Mouse (Mus musculus): ENCODE results near the gene Cenpn.

The Cenpn gene

DNA sequence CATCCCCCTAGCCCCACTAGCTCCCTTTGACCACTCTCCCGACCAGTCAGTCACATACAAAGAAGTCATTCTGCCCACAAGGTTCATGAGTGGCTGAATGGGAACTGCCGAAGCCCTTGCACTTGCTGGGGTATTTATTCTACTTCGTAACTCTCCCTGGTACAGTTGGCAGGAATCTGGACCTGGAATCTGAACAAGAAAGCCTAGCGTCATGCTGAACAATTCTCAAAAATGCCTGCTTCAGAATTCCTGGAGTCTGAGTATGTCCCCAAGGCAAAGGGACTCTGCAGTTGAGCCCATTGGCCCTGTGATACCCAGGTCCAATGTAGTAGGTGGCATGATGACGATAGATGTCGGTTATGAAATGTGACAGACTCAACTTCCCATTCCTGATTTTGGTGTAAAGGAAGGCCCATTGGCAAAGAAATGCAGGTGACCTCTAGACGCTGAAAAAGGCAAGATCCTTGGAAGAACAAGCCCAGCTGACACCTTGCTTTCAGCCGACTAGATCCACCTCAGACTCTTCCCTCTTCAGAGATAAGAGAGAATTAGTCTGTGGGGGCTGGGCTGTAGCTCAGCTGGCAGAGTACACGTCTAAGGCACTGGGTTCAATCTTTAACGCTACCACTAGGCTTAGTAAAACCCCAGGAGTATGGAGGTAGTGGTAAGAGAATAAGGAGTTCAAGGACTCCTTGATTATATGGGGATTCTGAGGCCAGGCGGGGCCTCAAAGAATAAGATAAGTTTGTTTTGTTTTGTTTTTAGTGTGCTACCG is 20.9 kb downstream of the Cenpn start:
- DNase-seq (ENCODE audit: low read depth, low spot score): peak; percentile 14

DNA sequence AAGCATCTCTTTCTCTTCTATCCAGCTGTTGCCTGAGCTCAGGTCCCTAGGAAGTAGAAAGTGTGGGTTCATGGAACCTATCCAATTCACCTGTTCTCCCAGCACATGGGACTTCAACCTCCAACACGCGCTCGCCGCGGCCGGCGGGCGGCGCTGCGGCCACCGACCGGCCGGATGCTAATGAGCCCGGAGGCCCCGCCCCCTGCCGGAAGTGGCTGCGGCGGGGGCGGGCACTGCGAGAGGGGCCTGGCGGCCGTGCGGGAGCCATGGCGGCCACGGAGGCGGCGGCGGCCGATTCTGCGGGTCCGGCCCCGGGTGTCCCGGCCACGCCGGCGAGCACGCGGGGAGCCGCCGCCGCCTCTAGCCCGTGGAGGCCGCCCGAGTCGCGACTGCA is 21.6 kb downstream of the Cenpn start, which contains the start of gene Atmin:
TSS of gene Atmin (plus strand) at position 233 of the 394 bp plus-strand sequence.
- DNase-seq (ENCODE audit: low read depth, low spot score): peak; percentile 87

DNA sequence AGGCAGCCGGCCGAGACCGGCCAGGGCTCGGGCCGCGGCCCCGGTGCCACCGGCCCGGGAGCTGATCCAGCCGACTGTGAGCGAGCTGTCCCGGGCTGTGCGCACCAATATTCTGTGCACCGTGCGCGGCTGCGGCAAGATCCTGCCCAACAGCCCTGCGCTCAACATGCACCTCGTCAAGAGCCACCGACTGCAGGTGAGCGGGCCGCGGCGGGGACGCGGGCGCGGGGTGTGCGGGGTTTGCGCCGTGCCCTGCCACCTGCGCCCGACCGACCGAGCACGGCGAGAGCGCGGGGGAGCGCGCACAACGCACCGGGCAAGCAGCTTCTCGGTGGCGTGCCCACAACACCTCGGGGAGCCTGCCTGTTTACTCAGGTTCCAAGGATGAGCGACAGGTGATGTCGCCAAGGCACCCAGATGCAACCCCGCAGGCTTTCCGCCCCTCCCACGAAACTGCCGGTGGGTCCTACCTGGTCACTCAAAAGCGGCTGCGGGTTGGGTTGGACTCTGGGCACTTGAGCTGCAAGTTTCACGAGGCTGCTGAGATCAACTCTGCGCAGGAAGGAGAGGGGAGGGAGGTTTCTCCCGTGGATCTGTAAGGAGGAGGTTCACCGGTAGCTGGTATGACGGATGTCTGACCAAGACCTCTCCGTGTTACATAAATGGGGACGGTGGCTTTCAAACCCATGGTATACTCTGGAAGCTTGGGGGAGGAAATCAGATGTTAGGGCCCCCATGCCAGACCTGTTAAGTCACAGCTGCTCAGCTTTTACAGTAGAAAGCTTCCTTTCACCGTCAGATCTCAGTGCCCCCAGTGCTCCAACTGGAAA is 22.2 kb downstream of the Cenpn start:
- DNase-seq (ENCODE audit: low read depth, low spot score): peak; percentile 51

DNA sequence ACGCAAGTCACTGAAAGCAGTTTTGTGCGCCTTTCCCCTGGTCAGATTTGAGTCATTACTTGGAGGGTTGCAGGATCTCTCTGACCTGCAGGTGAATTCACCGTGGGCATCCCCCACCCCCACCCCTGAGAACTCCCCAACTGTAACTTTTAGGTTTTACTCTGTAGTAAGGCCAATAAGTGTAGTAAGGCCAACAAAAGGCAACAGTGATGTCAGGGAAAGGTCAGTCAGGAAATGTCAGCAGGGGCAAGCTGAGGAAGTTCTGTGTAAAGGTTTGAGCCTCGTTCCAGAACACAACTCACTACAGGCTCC is 22.8 kb downstream of the Cenpn start:
- no peak for DNase-seq (ENCODE audit: low read depth, low spot score)

DNA sequence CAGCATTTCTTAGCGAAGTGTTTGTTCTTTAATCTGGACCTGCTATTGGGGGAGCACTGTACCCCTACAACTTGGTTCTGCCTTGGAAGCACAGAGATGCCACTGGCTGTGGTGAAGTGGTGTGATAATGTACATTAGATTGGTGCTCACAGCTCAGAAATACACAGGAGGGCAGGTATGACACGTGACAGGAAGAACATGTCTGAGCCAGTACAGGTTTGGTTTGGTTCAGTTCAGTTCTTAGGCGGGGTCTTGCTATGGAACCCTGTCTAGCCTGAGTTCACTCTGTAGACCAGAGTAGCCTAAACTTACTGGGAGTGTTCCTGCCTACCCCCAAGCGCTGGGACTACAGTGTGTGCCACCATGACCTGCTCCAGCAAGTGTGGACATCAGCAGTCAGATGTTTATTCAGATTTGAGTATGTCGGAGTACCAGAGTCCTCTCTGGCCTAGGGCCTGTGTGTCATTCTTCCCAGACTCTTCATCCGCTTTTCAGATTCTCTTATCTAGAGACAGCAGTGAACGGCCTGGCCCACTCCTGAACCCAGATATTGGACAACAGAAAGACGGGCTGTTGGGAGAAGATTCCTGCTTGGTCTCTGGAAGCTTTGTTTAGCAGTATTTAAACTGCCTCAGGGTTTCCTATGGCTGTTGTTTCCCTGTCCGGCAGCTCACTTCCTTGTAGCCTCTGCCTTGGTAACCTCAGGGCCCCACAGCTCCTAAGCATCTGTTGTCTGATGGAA is 23.8 kb downstream of the Cenpn start:
- peak; percentile 16 for DNase-seq (ENCODE audit: low read depth, low spot score)

DNA sequence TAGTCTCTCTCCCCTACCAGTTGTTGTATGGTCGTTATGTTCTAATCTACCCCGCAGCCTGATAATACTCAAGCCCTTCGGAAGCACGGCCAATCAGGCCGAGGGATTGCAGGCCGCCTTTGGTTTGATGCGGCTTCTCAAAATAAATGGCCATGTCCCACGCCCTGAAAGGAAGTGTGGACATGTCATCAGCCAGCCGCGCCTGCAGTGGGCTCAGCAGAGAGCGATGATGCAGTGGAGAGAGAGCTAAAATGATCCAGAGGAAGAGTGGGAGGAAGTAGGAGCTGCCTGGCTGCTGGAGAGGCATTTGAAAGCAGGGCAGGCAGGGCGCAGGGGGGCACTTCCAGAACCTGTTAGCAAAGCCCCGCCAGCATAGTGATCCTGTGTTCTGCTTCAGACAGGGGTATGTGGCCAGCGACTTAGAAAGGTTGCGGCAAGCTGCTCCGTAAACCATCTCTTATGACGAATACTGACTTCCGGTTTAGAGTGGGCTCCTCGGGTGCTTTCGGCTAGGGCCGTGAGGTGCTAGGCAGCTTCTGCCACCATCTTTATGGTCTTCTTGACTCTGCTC is 24.8 kb downstream of the Cenpn start:
- peak; percentile 70 for DNase-seq (ENCODE audit: low read depth, low spot score)

DNA sequence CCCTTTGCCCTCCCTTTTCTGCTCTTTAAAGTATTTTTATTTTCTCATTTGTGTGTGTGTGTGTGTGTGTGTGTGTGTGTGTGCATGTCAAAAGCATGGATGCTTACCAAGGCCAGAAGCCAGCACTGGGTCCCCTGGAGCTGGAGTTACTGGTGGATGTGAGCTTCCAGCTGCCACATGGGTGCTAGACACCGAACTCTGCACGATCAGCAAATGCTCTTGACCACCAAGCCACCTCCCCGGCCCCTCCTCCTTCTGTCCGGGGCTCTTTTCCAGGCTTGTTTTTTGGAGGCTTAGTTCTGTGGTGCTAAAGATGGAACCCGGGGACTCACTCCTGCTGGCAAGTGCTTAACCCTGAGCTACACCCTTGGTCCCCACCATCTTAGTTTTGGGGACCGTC is 25.3 kb downstream of the Cenpn start:
- DNase-seq (ENCODE audit: low read depth, low spot score): no peak

DNA sequence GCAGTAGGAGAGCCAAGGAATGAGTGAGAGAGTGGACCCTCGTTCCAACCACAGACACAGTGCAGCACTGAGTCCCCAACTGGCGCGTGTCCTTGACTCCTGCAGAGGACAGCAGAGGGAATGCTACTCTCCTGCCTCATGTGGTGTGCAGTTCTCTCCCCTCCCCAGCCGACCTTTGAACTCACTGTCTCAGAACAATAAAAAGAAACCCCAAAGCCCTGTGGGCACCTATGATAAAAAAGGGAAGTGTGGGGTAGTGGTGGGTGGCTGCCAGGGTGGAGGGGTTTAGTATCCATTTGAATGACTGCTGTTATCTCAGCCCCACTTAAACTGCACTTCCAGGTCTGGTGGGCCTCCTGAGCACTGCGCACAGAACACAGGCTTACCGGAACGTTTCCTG is 26.1 kb downstream of the Cenpn start:
- DNase-seq (ENCODE audit: low read depth, low spot score): no peak

DNA sequence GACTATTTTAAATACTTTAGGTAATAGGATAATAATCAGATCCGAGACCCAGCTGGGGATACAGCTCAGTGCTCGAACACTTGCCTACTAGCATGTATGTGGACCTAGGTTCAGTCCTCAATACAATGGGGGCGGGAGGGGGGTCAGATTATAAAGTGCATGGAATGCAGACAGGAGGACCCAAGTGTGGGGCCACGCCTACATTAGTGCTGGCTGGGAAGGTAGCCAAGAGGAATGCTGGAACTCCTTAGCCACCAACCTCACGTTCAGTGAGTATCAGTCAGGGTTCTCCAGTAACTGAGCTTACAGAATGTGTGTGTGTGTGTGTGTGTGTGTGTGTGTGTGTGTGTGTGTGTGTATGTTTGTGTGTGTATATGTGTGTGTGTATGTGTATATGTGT is 29.8 kb downstream of the Cenpn start:
- DNase-seq (ENCODE audit: low read depth, low spot score): no peak

DNA sequence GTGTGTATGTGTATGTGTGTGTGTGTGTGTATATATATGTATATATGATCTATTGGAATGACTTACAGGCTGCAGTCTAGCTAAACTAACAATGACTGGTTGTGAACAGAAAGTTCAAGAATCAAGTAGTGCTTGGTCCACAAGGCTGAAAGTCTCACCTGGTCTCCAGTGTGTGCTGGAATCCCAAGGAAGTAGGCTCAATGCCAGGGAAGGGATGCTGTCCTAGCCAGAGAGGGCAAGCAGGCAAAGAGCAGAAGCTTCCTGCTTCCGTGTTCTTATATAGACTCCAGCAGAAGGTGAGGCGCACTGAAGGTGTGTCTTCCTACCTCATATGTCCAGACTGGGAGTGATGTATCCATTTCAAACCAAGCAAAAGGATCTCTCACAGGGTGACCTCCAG is 30.2 kb downstream of the Cenpn start:
- no peak for DNase-seq (ENCODE audit: low read depth, low spot score)

DNA sequence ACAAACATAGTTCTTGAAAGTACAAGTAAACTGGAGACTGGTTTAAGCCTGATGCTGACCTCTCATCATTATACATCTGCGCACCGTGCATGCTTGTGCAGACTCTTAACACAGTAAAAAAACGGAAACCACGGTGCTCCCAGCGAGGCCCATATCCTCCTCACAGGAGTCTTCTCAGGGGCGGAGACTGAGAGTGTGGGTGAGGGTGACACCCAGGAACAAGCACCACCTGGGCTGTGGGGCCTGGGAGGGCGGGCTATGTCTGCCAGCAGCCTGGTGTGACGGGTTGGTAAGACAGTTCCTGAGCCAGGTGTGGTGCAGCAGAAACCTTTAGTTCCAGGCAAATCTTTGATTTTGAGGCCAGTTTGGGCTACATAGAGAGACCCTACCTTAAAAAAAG is 30.9 kb downstream of the Cenpn start:
- DNase-seq (ENCODE audit: low read depth, low spot score): peak; percentile 81

DNA sequence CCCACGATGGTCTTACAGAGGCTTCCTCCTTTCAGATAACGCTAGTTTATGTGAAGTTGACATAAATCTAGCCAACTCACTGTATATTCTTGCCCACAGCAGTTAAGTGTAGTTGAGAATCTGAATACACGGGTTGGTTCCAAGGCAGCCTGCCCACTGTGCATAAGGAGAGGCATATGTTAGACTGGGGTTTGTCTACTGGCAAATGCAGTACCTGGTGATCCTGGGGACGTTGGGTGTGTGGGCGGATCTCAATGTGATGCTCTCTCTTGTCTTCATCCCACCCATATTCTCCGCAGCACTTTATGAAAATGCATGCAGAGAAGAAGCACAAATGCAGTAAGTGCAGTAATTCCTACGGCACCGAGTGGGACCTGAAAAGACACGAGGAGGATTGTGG is 32.9 kb downstream of the Cenpn start:
- DNase-seq (ENCODE audit: low read depth, low spot score): no peak

DNA sequence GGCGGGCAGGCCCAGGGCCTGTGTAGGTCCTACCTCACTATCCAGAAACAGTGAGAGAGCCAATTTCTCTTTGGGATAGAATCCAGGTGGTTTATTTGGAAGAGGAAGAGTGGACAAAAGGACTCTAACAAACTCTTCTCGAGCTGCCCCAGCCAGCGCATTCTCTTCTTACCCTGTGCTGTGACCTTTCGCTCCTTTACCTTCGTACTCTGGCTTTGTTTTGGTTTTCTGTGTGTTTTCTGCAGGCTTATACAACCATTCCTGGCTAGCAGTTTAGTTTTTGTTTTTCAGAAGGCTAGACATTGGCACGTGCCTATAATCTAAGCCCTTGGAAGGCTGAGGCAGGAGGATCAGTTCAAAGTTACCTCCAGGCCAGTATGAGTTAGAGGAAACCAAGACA is 48.0 kb downstream of the Cenpn start:
- no peak for DNase-seq (ENCODE audit: low read depth, low spot score)

DNA sequence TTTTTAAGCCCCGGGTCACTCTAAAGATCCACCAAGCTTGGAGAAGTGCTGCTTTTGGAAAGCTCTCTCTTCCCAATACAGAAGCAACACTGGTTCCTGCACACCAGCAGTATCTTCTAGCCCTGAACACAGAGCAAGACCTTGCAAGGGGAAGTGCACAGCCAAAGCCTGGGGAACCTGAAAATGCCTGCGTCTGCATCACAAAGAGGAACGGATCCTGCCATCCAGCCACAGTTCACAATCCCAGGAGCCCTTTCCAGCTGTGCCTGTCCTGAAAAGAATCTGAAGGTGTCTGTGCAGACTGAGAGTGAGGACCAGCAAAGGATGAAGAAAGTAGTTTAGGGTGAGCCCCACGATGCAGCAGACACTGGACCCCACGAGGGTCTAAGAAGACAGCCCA is 53.5 kb downstream of the Cenpn start:
- no peak for DNase-seq (ENCODE audit: low read depth, low spot score)

DNA sequence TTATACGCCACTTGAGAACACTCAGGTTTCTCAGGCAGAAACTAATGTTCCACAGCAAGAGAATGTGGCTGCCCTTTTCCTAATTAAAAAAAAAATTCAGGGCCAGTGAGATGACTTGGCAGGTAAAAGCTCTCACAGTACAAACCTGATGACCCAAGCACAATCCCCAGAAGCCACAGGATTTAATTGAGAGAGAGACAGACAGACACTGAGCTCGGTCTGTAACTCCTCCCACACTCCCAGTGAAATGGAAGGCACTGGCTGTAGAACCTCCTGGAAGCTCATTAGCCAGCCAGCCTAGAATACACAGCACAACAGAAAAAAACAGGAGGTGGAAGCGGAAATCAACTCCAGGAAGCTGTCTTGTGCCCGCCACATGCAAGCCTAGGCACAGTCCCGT is 54.1 kb downstream of the Cenpn start:
- DNase-seq (ENCODE audit: low read depth, low spot score): no peak

DNA sequence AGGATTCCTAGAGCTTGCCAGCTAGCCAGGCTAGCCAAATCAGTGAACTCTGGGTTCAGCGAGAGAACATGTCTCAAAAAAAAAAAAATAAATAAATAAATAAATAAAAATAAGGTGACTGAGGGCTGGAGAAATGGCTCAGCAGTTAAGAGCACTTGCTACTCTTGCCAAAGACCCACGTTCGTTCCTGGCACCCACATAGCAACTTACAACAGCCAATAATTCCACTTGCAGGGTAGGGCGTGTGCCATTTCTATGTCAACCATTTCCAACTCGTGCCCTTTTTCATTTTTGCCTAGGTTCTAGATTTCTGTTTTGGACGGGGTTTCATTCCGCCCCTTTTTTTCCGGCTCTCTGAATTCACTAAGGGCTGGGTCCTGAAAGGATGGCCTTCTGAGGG is 56.5 kb downstream of the Cenpn start:
- DNase-seq (ENCODE audit: low read depth, low spot score): no peak

DNA sequence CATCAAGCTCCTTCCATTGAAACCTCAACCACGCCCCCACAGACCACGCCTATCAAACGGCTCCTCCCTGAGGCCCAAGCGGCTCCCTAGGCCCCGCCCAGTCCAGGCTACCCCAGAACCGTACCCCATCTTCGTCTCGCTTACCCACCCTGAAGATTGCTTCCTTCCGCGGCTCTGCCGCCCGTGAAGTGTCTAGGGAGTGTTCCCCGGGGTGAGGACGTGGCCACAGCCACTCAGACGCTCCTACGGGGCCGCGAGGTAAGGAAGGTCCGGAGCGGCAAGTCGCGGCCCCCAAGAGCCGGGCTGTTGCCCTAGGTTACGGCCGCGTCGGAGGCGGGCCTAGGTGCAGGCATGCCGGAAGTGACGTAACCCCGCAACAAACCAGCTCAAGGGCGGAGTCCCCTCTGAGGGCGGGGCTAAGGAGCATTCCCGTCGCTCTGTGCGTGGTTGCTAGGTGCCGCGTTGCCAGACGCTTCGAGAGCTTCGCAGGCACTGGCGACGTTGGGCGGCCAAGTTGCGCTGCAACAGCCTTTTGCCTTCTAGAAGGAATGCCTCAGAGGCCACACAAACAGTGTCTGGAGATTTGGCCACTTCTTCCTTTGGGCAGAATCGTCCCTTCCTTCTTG is 57.2 kb downstream of the Cenpn start, which contains the start of gene 1700030J22Rik:
TSS of gene 1700030J22Rik (minus strand) at position 329 of the 626 bp plus-strand sequence.
- peak; percentile 98 for DNase-seq (ENCODE audit: low read depth, low spot score)

DNA sequence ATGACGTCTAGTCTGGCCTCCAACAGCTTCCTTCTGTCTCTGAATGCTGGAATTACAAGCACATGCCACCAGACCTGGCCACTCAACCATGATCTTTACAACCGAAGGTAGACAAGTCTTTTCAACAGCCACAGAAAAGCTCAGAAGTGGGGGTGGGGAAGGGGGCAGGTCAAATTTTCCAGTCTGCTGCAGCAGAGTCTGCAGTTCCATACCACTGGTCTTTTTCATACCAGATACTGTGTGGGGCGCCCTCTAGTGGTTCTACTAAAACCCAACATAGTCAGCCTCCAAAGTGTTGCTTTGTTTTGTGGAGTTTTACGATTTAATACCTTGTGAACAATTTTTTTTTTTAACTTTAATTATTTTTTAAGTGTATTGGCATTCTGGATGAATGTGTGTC is 58.6 kb downstream of the Cenpn start:
- peak; percentile 81 for DNase-seq (ENCODE audit: low read depth, low spot score)

DNA sequence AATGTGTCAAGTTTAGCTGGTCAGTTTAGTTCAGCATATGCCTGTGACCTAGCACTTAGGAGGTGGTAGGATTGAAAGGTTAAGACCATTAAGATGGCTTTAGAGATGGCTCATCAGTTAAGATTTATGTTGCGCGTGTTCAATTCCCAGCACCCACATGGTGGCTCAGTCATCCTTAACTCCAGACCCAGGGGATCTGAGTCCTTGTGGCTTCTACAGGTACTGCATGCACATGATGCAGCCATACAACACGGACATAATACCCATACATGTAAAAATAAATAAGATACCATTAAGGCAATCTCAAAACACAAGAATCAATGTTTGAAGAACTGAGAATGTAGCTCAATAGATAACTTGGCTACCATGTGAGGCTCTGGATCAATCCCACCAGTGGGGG is 68.3 kb downstream of the Cenpn start:
- no peak for DNase-seq (ENCODE audit: low read depth, low spot score)
